Mouse (Mus musculus): ENCODE measurements at regions not wholly inside any gene's neighbourhood (a gene's known extent, or its start where the extent isn't known, plus 50 kb on each side); places are given as distances from the start of the nearest gene placed in this dataset.

DNA sequence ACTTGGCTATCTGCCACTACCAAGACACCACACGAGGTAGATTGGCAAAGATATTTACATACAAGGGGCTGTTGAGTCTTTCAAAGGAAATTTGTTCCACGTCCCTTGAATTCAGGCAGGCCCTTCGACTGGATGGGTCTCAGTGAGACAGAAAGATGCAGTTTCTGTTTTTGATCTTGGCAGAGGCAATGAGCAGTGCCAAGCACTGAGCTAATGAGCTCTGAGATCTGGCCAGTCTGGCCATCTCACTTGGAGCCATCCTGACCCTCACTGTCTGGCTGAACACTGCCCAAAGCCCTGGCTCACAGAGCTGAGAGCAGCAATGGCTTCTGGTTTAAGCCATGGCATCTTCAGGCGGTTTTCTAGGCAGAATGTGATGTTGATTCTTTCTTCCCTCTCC, 65.3 kb downstream of the Zfp706 start:
- TF ChIP-seq CTCF (IDR thresholded peaks at IDR 0.05; ENCODE audit: low read depth) (no peak), EP300 (IDR thresholded peaks at IDR 0.05; ENCODE audit: low read depth) (no peak)
